Mouse (Mus musculus): ENCODE results near the gene Tnfaip3. TPM values are rescaled to one million over a fixed set of nuclear protein-coding genes. Genes with fewer than 3 reads are reported as not detected.

The Tnfaip3 gene
- polyA plus RNA-seq, 1 experiment from 2014 or later: 3.5 TPM

GRCm38 (mm10) chr10:19002091-19002785 is 13.2 kb downstream of the Tnfaip3 start:
- Histone ChIP-seq H3K36me3 (ENCODE audit: insufficient read depth, low read length) (peaks cover 37% of the 10 kb centered on the region), H3K4me3 (ENCODE audit: low read length) (no peak overlapping the region), H3K27me3 (ENCODE audit: insufficient read depth, low read length) (no peaks in the 10 kb centered on the region), H3K4me1 (ENCODE audit: insufficient read depth, low read length) (no peaks in the 10 kb centered on the region), H3K9ac (replicated peaks; ENCODE audit: low read length) (no peak overlapping the region), H3K4me2 (replicated peaks; ENCODE audit: low read depth, low read length) (no peak overlapping the region), H3K9me3 (ENCODE audit: low read length) (no peaks in the 10 kb centered on the region), H3K27ac (ENCODE audit: low read length) (no peak overlapping the region)
- 91% methylated on average over 12 of the region's 12 CpGs for WGBS
- ATAC-seq (ENCODE audit: low FRiP score, low TSS enrichment): no peak

GRCm38 (mm10) chr10:18999427-18999826 is 16.0 kb downstream of the Tnfaip3 start:
- H3K36me3 ChIP-seq (ENCODE audit: insufficient read depth, low read length): peaks cover 23% of the 10 kb centered on the region
- H3K4me3 ChIP-seq (ENCODE audit: low read length): no peak overlapping the region
- H3K4me2 ChIP-seq (replicated peaks; ENCODE audit: low read depth, low read length): no peak overlapping the region
- no peak for ATAC-seq (ENCODE audit: low FRiP score, low TSS enrichment)
- H3K27ac ChIP-seq (ENCODE audit: low read length): no peak overlapping the region
- H3K27me3 ChIP-seq (ENCODE audit: insufficient read depth, low read length): no peaks in the 10 kb centered on the region
- H3K9me3 ChIP-seq (ENCODE audit: low read length): no peaks in the 10 kb centered on the region
- no peaks in the 10 kb centered on the region for H3K4me1 ChIP-seq (ENCODE audit: insufficient read depth, low read length)
- WGBS: 89% methylated on average over 2 of the region's 2 CpGs
- H3K9ac ChIP-seq (replicated peaks; ENCODE audit: low read length): no peak overlapping the region

- ATAC-seq (ENCODE audit: low FRiP score, low TSS enrichment): no peak
- no peaks in the 10 kb centered on the region for H3K9me3 ChIP-seq (ENCODE audit: low read length)
- no peak overlapping the region for H3K9ac ChIP-seq (replicated peaks; ENCODE audit: low read length)
- peaks cover 2% of the 10 kb centered on the region; the same call in 1 of the 2 replicates for H3K36me3 ChIP-seq (ENCODE audit: insufficient read depth, low read length)
- no peak overlapping the region for H3K27ac ChIP-seq (ENCODE audit: low read length)
- no peaks in the 10 kb centered on the region for H3K4me1 ChIP-seq (ENCODE audit: insufficient read depth, low read length)
- no peaks in the 10 kb centered on the region for H3K27me3 ChIP-seq (ENCODE audit: insufficient read depth, low read length)
- no peak overlapping the region for H3K4me2 ChIP-seq (replicated peaks; ENCODE audit: low read depth, low read length)
- no peak overlapping the region for H3K4me3 ChIP-seq (ENCODE audit: low read length)
Measured at GRCm38 (mm10) chr10:18996331-18996730, 19.1 kb downstream of the Tnfaip3 start.

- no peak overlapping the region for H3K4me2 ChIP-seq (replicated peaks; ENCODE audit: low read depth, low read length)
- no peaks in the 10 kb centered on the region for H3K4me1 ChIP-seq (ENCODE audit: insufficient read depth, low read length)
- 59% methylated on average over 12 of the region's 12 CpGs for WGBS
- no peak overlapping the region for H3K4me3 ChIP-seq (ENCODE audit: low read length)
- no peak overlapping the region for H3K9ac ChIP-seq (replicated peaks; ENCODE audit: low read length)
- peak; percentile 82 for ATAC-seq (ENCODE audit: low FRiP score, low TSS enrichment)
- no peaks in the 10 kb centered on the region for H3K9me3 ChIP-seq (ENCODE audit: low read length)
- no peaks in the 10 kb centered on the region for H3K27me3 ChIP-seq (ENCODE audit: insufficient read depth, low read length)
- H3K27ac ChIP-seq (ENCODE audit: low read length): peak overlapping the region; percentile 53; the same call in 1 of the 2 replicates
- H3K36me3 ChIP-seq (ENCODE audit: insufficient read depth, low read length): peaks cover 2% of the 10 kb centered on the region; the same call in 1 of the 2 replicates
Measured at GRCm38 (mm10) chr10:18995465-18996261, 19.8 kb downstream of the Tnfaip3 start.

GRCm38 (mm10) chr10:18992971-18993370 is 22.5 kb downstream of the Tnfaip3 start:
- H3K9me3 ChIP-seq (ENCODE audit: low read length): no peaks in the 10 kb centered on the region
- no peak overlapping the region for H3K4me2 ChIP-seq (replicated peaks; ENCODE audit: low read depth, low read length)
- H3K9ac ChIP-seq (replicated peaks; ENCODE audit: low read length): no peak overlapping the region
- no peak for ATAC-seq (ENCODE audit: low FRiP score, low TSS enrichment)
- no peak overlapping the region for H3K27ac ChIP-seq (ENCODE audit: low read length)
- no peak overlapping the region for H3K4me3 ChIP-seq (ENCODE audit: low read length)
- H3K36me3 ChIP-seq (ENCODE audit: insufficient read depth, low read length): peaks cover 1% of the 10 kb centered on the region; the same call in 1 of the 2 replicates
- peaks cover 5% of the 10 kb centered on the region for H3K4me1 ChIP-seq (ENCODE audit: insufficient read depth, low read length)
- 85% methylated on average over 4 of the region's 4 CpGs for WGBS
- H3K27me3 ChIP-seq (ENCODE audit: insufficient read depth, low read length): no peaks in the 10 kb centered on the region

GRCm38 (mm10) chr10:18991057-18991456 is 24.4 kb downstream of the Tnfaip3 start:
- no peaks in the 10 kb centered on the region for H3K27me3 ChIP-seq (ENCODE audit: insufficient read depth, low read length)
- no peak overlapping the region for H3K9ac ChIP-seq (replicated peaks; ENCODE audit: low read length)
- H3K4me3 ChIP-seq (ENCODE audit: low read length): no peak overlapping the region
- ATAC-seq (ENCODE audit: low FRiP score, low TSS enrichment): no peak
- H3K36me3 ChIP-seq (ENCODE audit: insufficient read depth, low read length): no peaks in the 10 kb centered on the region
- no peak overlapping the region for H3K4me2 ChIP-seq (replicated peaks; ENCODE audit: low read depth, low read length)
- H3K4me1 ChIP-seq (ENCODE audit: insufficient read depth, low read length): peaks cover 15% of the 10 kb centered on the region
- 86% methylated on average over 4 of the region's 4 CpGs for WGBS
- H3K27ac ChIP-seq (ENCODE audit: low read length): no peak overlapping the region
- H3K9me3 ChIP-seq (ENCODE audit: low read length): no peaks in the 10 kb centered on the region

GRCm38 (mm10) chr10:18987907-18988199 is 27.6 kb downstream of the Tnfaip3 start:
- ATAC-seq (ENCODE audit: low FRiP score, low TSS enrichment): no peak
- Histone ChIP-seq H3K36me3 (ENCODE audit: insufficient read depth, low read length) (no peaks in the 10 kb centered on the region), H3K4me2 (replicated peaks; ENCODE audit: low read depth, low read length) (no peak overlapping the region), H3K4me3 (ENCODE audit: low read length) (no peak overlapping the region), H3K9me3 (ENCODE audit: low read length) (no peaks in the 10 kb centered on the region), H3K9ac (replicated peaks; ENCODE audit: low read length) (no peak overlapping the region), H3K27me3 (ENCODE audit: insufficient read depth, low read length) (no peaks in the 10 kb centered on the region), H3K4me1 (ENCODE audit: insufficient read depth, low read length) (peaks cover 15% of the 10 kb centered on the region), H3K27ac (ENCODE audit: low read length) (no peak overlapping the region)
- 50% methylated on average over 2 of the region's 2 CpGs for WGBS

- WGBS: 15% methylated on average over 2 of the region's 2 CpGs
- peak; percentile 77; the same call in 1 of the 2 replicates for ATAC-seq (ENCODE audit: low FRiP score, low TSS enrichment)
Measured at GRCm38 (mm10) chr10:18987046-18987906, 28.2 kb downstream of the Tnfaip3 start.

GRCm38 (mm10) chr10:18985516-18985915 is 29.9 kb downstream of the Tnfaip3 start:
- Histone ChIP-seq H3K9me3 (ENCODE audit: low read length) (no peaks in the 10 kb centered on the region), H3K27me3 (ENCODE audit: insufficient read depth, low read length) (no peaks in the 10 kb centered on the region), H3K4me3 (ENCODE audit: low read length) (no peak overlapping the region), H3K36me3 (ENCODE audit: insufficient read depth, low read length) (no peaks in the 10 kb centered on the region), H3K27ac (ENCODE audit: low read length) (no peak overlapping the region), H3K4me1 (ENCODE audit: insufficient read depth, low read length) (peaks cover 15% of the 10 kb centered on the region), H3K4me2 (replicated peaks; ENCODE audit: low read depth, low read length) (no peak overlapping the region), H3K9ac (replicated peaks; ENCODE audit: low read length) (no peak overlapping the region)
- ATAC-seq (ENCODE audit: low FRiP score, low TSS enrichment): no peak
- WGBS: 84% methylated on average over 3 of the region's 3 CpGs

More at GRCm38 (mm10) chr10:18987046-18987906, 28.2 kb downstream of the Tnfaip3 start:
- no peaks in the 10 kb centered on the region for H3K9me3 ChIP-seq (ENCODE audit: low read length)
- no peak overlapping the region for H3K4me3 ChIP-seq (ENCODE audit: low read length)
- H3K9ac ChIP-seq (replicated peaks; ENCODE audit: low read length): no peak overlapping the region
- H3K27ac ChIP-seq (ENCODE audit: low read length): no peak overlapping the region
- no peaks in the 10 kb centered on the region for H3K36me3 ChIP-seq (ENCODE audit: insufficient read depth, low read length)
- H3K4me1 ChIP-seq (ENCODE audit: insufficient read depth, low read length): peaks cover 15% of the 10 kb centered on the region
- H3K27me3 ChIP-seq (ENCODE audit: insufficient read depth, low read length): no peaks in the 10 kb centered on the region
- no peak overlapping the region for H3K4me2 ChIP-seq (replicated peaks; ENCODE audit: low read depth, low read length)
